Mouse (Mus musculus) bone marrow macrophage, adult 2 months (primary cell): ENCODE data around the gene Pcsk2.

ENCODE experiments used
- CTCF ChIP-seq: IDR thresholded peaks from 2 replicates; pipeline ENCODE4 v1.5.1; 2012; ENCODE audit warnings: low read depth, mild to moderate bottlenecking, low read length, moderate library complexity
- POLR2A ChIP-seq: IDR thresholded peaks from 2 replicates; pipeline ENCODE4 v1.6.1; 2012; ENCODE audit warnings: mild to moderate bottlenecking, low read depth, low read length, borderline replicate concordance

DNA sequence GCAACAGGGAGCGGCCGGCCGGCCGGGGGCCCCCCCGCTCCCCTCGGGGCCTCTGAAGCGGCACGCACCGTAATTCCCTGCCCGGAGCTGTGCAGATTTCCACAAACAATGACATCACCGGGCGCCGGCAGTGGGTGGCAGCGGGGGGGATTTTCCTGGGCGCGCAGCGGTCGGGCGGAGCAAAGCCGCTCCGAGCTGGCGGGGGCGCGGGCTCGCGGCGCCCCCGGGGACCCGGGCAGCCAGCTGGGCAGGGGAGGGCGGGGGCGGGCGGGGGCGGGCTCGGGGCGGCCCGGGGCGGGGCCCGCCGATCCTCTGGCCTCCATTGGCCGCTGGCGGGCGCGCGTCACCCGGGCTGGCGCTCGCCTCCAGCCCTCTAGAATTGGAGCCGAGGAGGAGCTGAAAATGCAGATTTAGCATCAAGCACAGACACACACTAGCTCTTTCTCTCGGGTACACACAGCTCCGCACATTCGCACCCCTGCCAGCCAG is at the start of gene Pcsk2:
- TF ChIP-seq POLR2A (no peak), CTCF (no peak)
